Comparison of ENCODE assay signal across 11 mouse cellular contexts in the genomic region with DNA sequence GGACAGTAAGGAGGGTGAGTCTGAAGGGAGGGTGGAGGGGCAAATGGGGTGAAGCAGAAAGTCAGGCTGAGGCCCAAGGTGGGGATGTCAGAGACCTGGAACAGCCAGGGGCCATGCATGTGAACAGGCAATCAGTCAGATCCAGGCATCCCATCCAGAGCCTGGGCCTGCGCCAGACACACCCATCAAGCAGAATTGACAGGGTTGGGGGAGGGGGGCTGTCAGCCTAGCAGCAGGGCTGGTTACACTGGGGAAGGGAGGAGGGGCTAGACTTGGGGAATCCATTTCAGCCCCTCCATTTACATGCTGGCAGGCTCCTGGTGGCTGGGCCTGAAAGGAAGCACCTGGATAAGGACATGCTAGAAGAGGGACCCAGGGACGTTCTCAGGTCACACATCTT. TPM values are rescaled to one million over a fixed set of nuclear protein-coding genes. Genes with fewer than 3 reads are reported as not detected.
DNase-seq lines count a peak whose midpoint lies in the region; ATAC-seq and TF ChIP-seq lines count a peak whose summit lies in the region.
"Had no signal": no experiment of that assay in that cellular context is flagged by ENCODE, and none has a peak within 500 bp of the region (broad histone marks: within the 10 kb centered on the region; RNA-seq: fewer than 3 reads in every experiment).

No protein-coding gene starts in this region.

- no peak for TF ChIP-seq EP300 in stomach, postnatal 0 days (optimal IDR thresholded peaks at IDR 0.05)

- WGBS in stomach, embryonic 14.5 days = 26% methylated on average over 2 of the region's 2 CpGs
- 38% methylated on average over 2 of the region's 2 CpGs for WGBS in stomach, postnatal 0 days
- WGBS in limb, embryonic 10.5 days = 19% methylated on average over 2 of the region's 2 CpGs

- no peak overlapping the region for H3K4me3 ChIP-seq in stomach, embryonic 14.5 days (ENCODE audit: low read depth, low read length)
- H3K4me3 ChIP-seq in stomach, postnatal 0 days (ENCODE audit: low read depth, low read length) = no peak overlapping the region
- 0 out of 2 replicates have a peak overlapping the region, but pooled peaks have one; percentile 0 for H3K4me3 ChIP-seq in limb, embryonic 10.5 days
- H3K4me3 ChIP-seq: heart, embryonic 15.5 days had no signal

- no peak for TF ChIP-seq CTCF in stomach, postnatal 0 days (IDR thresholded peaks at IDR 0.05; ENCODE audit: low read depth)

- H3K9ac ChIP-seq in stomach, embryonic 14.5 days (replicated peaks; ENCODE audit: low read depth, low read length) = peak overlapping the region; percentile 14; the same call in 1 of the 2 replicates
- no peak overlapping the region for H3K9ac ChIP-seq in stomach, postnatal 0 days (ENCODE audit: low read length)
- H3K9ac ChIP-seq: heart, embryonic 15.5 days had no signal

- H3K36me3 ChIP-seq in stomach, embryonic 14.5 days (ENCODE audit: control insufficient read depth, insufficient read depth, low read length) = no peaks in the 10 kb centered on the region
- no peaks in the 10 kb centered on the region for H3K36me3 ChIP-seq in stomach, postnatal 0 days (ENCODE audit: control insufficient read depth, insufficient read depth, low read length)
- no peaks in the 10 kb centered on the region for H3K36me3 ChIP-seq in limb, embryonic 10.5 days
- H3K36me3 ChIP-seq: heart, embryonic 15.5 days had no signal

- peak overlapping the region; percentile 29 for H3K27ac ChIP-seq in stomach, embryonic 14.5 days (ENCODE audit: low read length)
- no peak overlapping the region for H3K27ac ChIP-seq in stomach, postnatal 0 days (replicated peaks)
- peak overlapping the region; percentile 94 for H3K27ac ChIP-seq in limb, embryonic 10.5 days
- H3K27ac ChIP-seq: heart, embryonic 15.5 days had no signal

- H3K4me1 ChIP-seq in stomach, embryonic 14.5 days (ENCODE audit: control insufficient read depth, insufficient read depth, low read length) = peaks cover 27% of the 10 kb centered on the region
- H3K4me1 ChIP-seq in stomach, postnatal 0 days (replicated peaks; ENCODE audit: control insufficient read depth, insufficient read depth) = peaks cover 9% of the 10 kb centered on the region
- H3K4me1 ChIP-seq in limb, embryonic 10.5 days = peaks cover 65% of the 10 kb centered on the region

- intact Hi-C loops in gastrocnemius, postnatal 14 days (cut with DNase I; ENCODE audit: low total_unique reads) = no loop called here
- intact Hi-C loops in left cerebral cortex, postnatal 36 days (cut with DNase I) = no loop called here

- peak; percentile 51 for DNase-seq in gastrocnemius, postnatal 14 days
- no peak for DNase-seq in gastrocnemius, adult 18-20 months (ENCODE audit: low spot score)
- no peak for DNase-seq in stomach, postnatal 0 days (ENCODE audit: low spot score)
- peak; percentile 53 for DNase-seq in limb, embryonic 10.5 days (ENCODE audit: low spot score)
- peak; percentile 57 for DNase-seq in yolk sac, embryonic 10.5 days (ENCODE audit: low spot score)
- no peak for DNase-seq in left cerebral cortex, postnatal 36 days (ENCODE audit: low spot score in 2 of 2)
- no peak for DNase-seq in right cerebral cortex, adult 18-20 months

- no peaks in the 10 kb centered on the region for H3K27me3 ChIP-seq in stomach, embryonic 14.5 days (ENCODE audit: control insufficient read depth, insufficient read depth, low read length)
- no peaks in the 10 kb centered on the region for H3K27me3 ChIP-seq in stomach, postnatal 0 days (ENCODE audit: control insufficient read depth, insufficient read depth, low read length)
- no peaks in the 10 kb centered on the region for H3K27me3 ChIP-seq in limb, embryonic 10.5 days (ENCODE audit: low read depth, poor library complexity, severe bottlenecking)
- H3K27me3 ChIP-seq: heart, embryonic 15.5 days had no signal

- H3K9me3 ChIP-seq in stomach, embryonic 14.5 days (ENCODE audit: control insufficient read depth, low read depth, low read length) = no peaks in the 10 kb centered on the region
- H3K9me3 ChIP-seq in stomach, postnatal 0 days (ENCODE audit: control insufficient read depth, low read length) = no peaks in the 10 kb centered on the region
- no peaks in the 10 kb centered on the region for H3K9me3 ChIP-seq in limb, embryonic 10.5 days (replicated peaks)
- H3K9me3 ChIP-seq: heart, embryonic 15.5 days had no signal

- no peak for ATAC-seq in stomach, embryonic 14.5 days (ENCODE audit: insufficient number of reproducible peaks, insufficient read depth, low FRiP score, low read depth)
- ATAC-seq in stomach, postnatal 0 days (ENCODE audit: low FRiP score, low TSS enrichment) = no peak

- no peak overlapping the region for H3K4me2 ChIP-seq in stomach, embryonic 14.5 days (replicated peaks; ENCODE audit: low read depth, low read length)
- no peak overlapping the region for H3K4me2 ChIP-seq in stomach, postnatal 0 days (replicated peaks; ENCODE audit: low read depth)
- H3K4me2 ChIP-seq: heart, embryonic 15.5 days had no signal

RNA-seq across cellular contexts. Expression of gene Tnnt3, which starts 7.3 kb away (rescaled TPM):
- total RNA-seq in gastrocnemius, postnatal 14 days (2021) = over 10,000 TPM; 22,199 to 23,470 TPM
- total RNA-seq in gastrocnemius, adult 18-20 months (2021) = over 10,000 TPM; 35,269 to 35,976 TPM
- polyA plus RNA-seq in stomach, embryonic 14.5 days (2014; fragmentation: Nextera tagmentation; extraction: Ambion mirVana) = 2.2 and 2.6 TPM in 2 replicates
- polyA plus RNA-seq in stomach, postnatal 0 days (2015; fragmentation: Nextera tagmentation; extraction: Ambion mirVana) = 8.0 and 11.7 TPM in 2 replicates
- 1.6 and 1.7 TPM in 2 replicates for polyA plus RNA-seq in limb, embryonic 10.5 days (2016; fragmentation: Nextera tagmentation; extraction: Ambion mirVana)
- total RNA-seq in left cerebral cortex, postnatal 36 days (2021) = not detected
- total RNA-seq: common myeloid progenitor, adult 5-6 weeks; layer of hippocampus, adult 18-20 months had no signal

RNA-seq across cellular contexts. Expression of gene Mrpl23, which starts 26.5 kb away (rescaled TPM):
- 1 to 10 TPM; 5.0 to 5.2 TPM for total RNA-seq in gastrocnemius, postnatal 14 days (2021)
- 1 to 10 TPM; 1.7 to 1.9 TPM for total RNA-seq in gastrocnemius, adult 18-20 months (2021)
- 32.6 and 35.6 TPM in 2 replicates for polyA plus RNA-seq in stomach, embryonic 14.5 days (2014; fragmentation: Nextera tagmentation; extraction: Ambion mirVana)
- 17.7 and 19.4 TPM in 2 replicates for polyA plus RNA-seq in stomach, postnatal 0 days (2015; fragmentation: Nextera tagmentation; extraction: Ambion mirVana)
- 25.9 and 33.7 TPM in 2 replicates for polyA plus RNA-seq in limb, embryonic 10.5 days (2016; fragmentation: Nextera tagmentation; extraction: Ambion mirVana)
- total RNA-seq in left cerebral cortex, postnatal 36 days (2021) = 1 to 10 TPM; 2.9 to 6.0 TPM

RNA-seq across cellular contexts. Expression of gene Lsp1, which starts 45.3 kb away (rescaled TPM):
- total RNA-seq in gastrocnemius, postnatal 14 days (2021) = 10 to 100 TPM; 22.2 to 35.0 TPM
- total RNA-seq in gastrocnemius, adult 18-20 months (2021) = 10 to 100 TPM; 30.3 to 38.4 TPM
- 194 and 211 TPM in 2 replicates for polyA plus RNA-seq in stomach, embryonic 14.5 days (2014; fragmentation: Nextera tagmentation; extraction: Ambion mirVana)
- 107 and 110 TPM in 2 replicates for polyA plus RNA-seq in stomach, postnatal 0 days (2015; fragmentation: Nextera tagmentation; extraction: Ambion mirVana)
- 28.7 and 31.1 TPM in 2 replicates for polyA plus RNA-seq in limb, embryonic 10.5 days (2016; fragmentation: Nextera tagmentation; extraction: Ambion mirVana)
- total RNA-seq in left cerebral cortex, postnatal 36 days (2021) = 1 to 10 TPM; 8.1 to 8.7 TPM

Comparison
In these comparisons a context has a peak if more than half of its experiments do, and no peak if none do; other contexts are left out.
1. DNase-seq: peak in gastrocnemius, postnatal 14 days (single experiment), limb, embryonic 10.5 days (single experiment) and yolk sac, embryonic 10.5 days (single experiment); none in gastrocnemius, adult 18-20 months (single experiment), stomach, postnatal 0 days (single experiment), left cerebral cortex, postnatal 36 days (0 of 2) and right cerebral cortex, adult 18-20 months (single experiment).
2. RNA of gene Tnnt3, which starts 7.3 kb away (total RNA-seq): 35,269 to 35,976 TPM in gastrocnemius, adult 18-20 months and 22,199 to 23,470 TPM in gastrocnemius, postnatal 14 days; not detected in left cerebral cortex, postnatal 36 days; every median in the first group is over 1,000 times any median in the second.